Mouse (Mus musculus) midbrain, embryonic 15.5 days (tissue): ENCODE data around the gene Kcnip2. TPM values are rescaled to one million over a fixed set of nuclear protein-coding genes. Genes with fewer than 3 reads are reported as not detected.

Source experiments
- ATAC-seq: fragments of 200-750 bp; cut with Nextera tagmentation; replicated peaks from 2 replicates; pipeline ENCODE4 v1.8.0; 2017; ENCODE audit warnings: moderate TSS enrichment
- H3K27ac ChIP-seq: fragments of 300-500 bp; sonication (generic); 2 replicates; pipeline ENCODE4 v1.5.1; 2015; ENCODE audit warnings: mild to moderate bottlenecking, inconsistent platforms
- H3K27me3 ChIP-seq: fragments of 300-500 bp; sonication (generic); replicated peaks from 2 replicates; pipeline ENCODE4 v1.6.1; 2015; ENCODE audit warnings: inconsistent platforms
- H3K36me3 ChIP-seq: fragments of 300-500 bp; sonication (generic); replicated peaks from 2 replicates; pipeline ENCODE4 v1.6.1; 2015; ENCODE audit warnings: inconsistent platforms
- H3K4me1 ChIP-seq: fragments of 300-500 bp; sonication (generic); 2 replicates; pipeline ENCODE4 v1.6.1; 2015; ENCODE audit warnings: inconsistent platforms
- H3K4me2 ChIP-seq: fragments of 300-500 bp; sonication (generic); 2 replicates; pipeline ENCODE4 v1.6.1; 2015; ENCODE audit warnings: inconsistent platforms, mild to moderate bottlenecking, moderate library complexity
- H3K4me3 ChIP-seq: fragments of 300-500 bp; sonication (generic); 2 replicates; pipeline ENCODE4 v1.5.1; 2015; ENCODE audit warnings: mild to moderate bottlenecking, inconsistent platforms
- H3K9ac ChIP-seq: fragments of 300-500 bp; sonication (generic); 2 replicates; pipeline ENCODE4 v1.6.1; 2015; ENCODE audit warnings: mild to moderate bottlenecking, inconsistent platforms
- H3K9me3 ChIP-seq: fragments of 300-500 bp; sonication (generic); 2 replicates; pipeline ENCODE4 v1.6.1; 2016; ENCODE audit warnings: inconsistent platforms
- WGBS: fragments of 180-500 bp; shearing (Covaris S2); methylation state at CpG from one replicate; pipeline ENCODE4 v1.1.7; 2015; ENCODE audit warnings: mixed read lengths; 5-methylcytosine and 5-hydroxymethylcytosine counted together
- polyA plus RNA-seq: library from polyadenylated mRNA; unstranded; fragments of >200 nt; fragmentation: Nextera tagmentation; extraction: Ambion mirVana; gene quantifications from 2 replicates; pipeline ENCODE4 v1.2.1, GENCODE M21; 2015

The Kcnip2 gene
- polyA plus RNA-seq: 7.0 and 7.2 TPM in 2 replicates

DNA sequence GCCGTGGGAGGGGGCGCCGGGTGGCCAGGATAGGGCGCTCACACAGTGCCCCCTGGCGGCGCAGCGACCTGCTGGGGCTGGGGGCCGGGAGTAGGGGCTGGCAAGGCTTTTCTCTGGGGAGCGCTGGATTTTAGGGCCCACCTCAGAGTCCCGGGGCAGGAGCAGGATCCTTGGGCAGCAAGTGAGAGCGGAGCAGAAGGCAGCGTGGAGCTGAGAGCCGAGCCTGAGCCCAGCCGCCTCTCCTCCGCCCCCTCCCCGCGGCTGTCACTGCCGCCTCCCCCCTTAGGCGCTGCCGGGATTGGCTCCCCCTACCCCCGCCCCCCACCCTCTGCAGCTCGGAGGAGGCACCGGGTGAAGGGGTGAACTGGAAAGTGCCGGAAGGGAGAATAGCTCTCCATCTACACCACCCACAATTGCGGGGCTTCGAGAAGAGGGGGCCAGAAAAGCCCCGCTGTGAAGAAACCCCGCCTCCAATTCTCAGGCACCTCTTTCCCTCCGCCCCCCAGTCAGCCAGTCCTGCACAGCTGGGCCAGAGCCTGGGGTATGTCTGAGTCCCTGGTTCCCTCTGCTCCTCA, at the start of gene Kcnip2:
Gene Kcnip2, minus strand, starts transcription at position 231 of the 575 bp plus-strand sequence.
- Histone ChIP-seq H3K4me2 (peak within 1 kb of the TSS; percentile 94), H3K9ac (peak within 1 kb of the TSS; percentile 57), H3K4me1 (peaks cover 34% of the 10 kb centered on the region), H3K4me3 (peak within 1 kb of the TSS; percentile 45), H3K9me3 (no peaks in the 10 kb centered on the region), H3K27ac (no peak within 1 kb of the TSS), H3K36me3 (no peaks in the 10 kb centered on the region), H3K27me3 (no peaks in the 10 kb centered on the region)
- peak; percentile 18; the same call in 1 of the 2 replicates for ATAC-seq
- WGBS: under 1% methylated on average over 27 of the region's 29 CpGs

DNA sequence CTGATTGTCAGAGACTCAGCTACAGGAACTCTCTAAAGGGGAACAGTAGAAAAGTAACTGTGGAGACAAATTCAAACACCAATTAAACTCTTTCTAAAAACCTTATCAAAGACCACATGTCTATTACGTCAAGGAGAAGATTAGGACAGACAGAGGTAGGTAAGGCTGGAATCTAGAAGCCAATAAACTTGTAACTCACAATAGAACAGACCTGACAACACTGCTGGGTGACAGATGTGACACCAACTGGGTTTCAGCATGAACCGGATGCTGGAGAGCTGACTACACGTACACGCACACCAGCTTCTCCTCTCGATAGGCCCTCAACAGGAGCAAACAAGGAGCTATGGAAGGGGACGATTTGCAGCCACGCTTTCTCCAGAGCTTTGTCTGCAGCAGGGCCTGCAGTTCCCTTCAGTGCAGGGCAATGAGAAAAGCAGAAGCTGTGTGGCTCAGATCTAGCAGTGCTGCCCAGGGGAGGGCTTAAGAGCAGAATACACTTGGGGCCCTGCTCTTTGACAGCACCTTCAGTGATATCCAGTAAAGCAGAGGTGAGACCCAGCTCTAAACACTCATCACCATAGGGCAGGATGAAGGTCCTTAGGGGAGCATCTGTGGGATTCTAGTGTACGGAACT, 39.5 kb upstream of the Kcnip2 start:
- Histone ChIP-seq H3K4me1 (no peaks in the 10 kb centered on the region), H3K9me3 (no peaks in the 10 kb centered on the region), H3K9ac (no peak overlapping the region), H3K4me3 (no peak overlapping the region), H3K4me2 (no peak overlapping the region), H3K27me3 (no peaks in the 10 kb centered on the region), H3K27ac (no peak overlapping the region), H3K36me3 (no peaks in the 10 kb centered on the region)
- WGBS: 72% methylated on average over 8 of the region's 8 CpGs
- ATAC-seq: no peak

DNA sequence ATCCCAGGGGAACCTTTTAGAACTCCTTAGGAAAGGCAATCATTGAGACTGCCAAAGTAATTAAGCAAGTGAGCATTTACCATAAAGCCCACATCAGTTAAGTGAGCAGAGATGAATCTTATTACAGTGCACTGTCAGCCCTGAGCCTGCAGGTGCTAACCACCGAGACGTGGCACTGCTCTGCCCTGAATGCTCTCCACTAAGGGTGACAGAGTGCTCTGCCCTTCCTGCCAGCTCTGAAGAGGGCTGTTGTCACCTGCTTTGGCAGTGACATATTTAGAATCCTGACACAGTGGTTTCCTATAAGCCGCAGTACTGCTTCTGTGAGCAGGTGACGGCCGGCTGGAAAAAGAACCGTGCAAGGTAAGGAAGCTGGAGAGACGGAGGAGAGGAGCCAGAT, 38.7 kb upstream of the Kcnip2 start:
- no peak overlapping the region for H3K4me2 ChIP-seq
- no peak overlapping the region for H3K27ac ChIP-seq
- no peaks in the 10 kb centered on the region for H3K36me3 ChIP-seq
- H3K9me3 ChIP-seq: no peaks in the 10 kb centered on the region
- no peak for ATAC-seq
- no peak overlapping the region for H3K9ac ChIP-seq
- H3K4me1 ChIP-seq: no peaks in the 10 kb centered on the region
- H3K27me3 ChIP-seq: no peaks in the 10 kb centered on the region
- no peak overlapping the region for H3K4me3 ChIP-seq
- 70% methylated on average over 7 of the region's 7 CpGs for WGBS

DNA sequence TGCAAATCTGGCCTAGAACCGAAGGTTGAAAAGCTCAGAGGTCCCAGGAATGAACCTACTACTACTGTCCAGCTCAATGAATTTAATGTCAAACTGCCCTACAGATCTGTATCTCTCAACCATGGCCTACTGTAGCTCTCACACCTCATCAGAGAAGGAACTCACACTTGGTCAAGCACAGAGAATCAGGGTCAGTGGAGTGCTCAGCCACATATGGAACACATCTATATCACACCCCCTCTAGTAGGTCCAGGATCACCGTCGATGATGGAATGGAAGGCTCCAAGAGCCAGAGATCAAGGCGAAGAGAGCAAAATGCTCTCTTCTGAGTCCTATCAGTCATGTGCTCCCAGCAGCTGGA, 31.9 kb upstream of the Kcnip2 start:
- no peaks in the 10 kb centered on the region for H3K27me3 ChIP-seq
- ATAC-seq: no peak
- no peaks in the 10 kb centered on the region for H3K36me3 ChIP-seq
- no peak overlapping the region for H3K4me3 ChIP-seq
- H3K9me3 ChIP-seq: no peaks in the 10 kb centered on the region
- H3K4me2 ChIP-seq: no peak overlapping the region
- no peak overlapping the region for H3K9ac ChIP-seq
- 90% methylated on average over 4 of the region's 4 CpGs for WGBS
- no peak overlapping the region for H3K27ac ChIP-seq
- H3K4me1 ChIP-seq: no peaks in the 10 kb centered on the region; the same call in 1 of the 2 replicates

DNA sequence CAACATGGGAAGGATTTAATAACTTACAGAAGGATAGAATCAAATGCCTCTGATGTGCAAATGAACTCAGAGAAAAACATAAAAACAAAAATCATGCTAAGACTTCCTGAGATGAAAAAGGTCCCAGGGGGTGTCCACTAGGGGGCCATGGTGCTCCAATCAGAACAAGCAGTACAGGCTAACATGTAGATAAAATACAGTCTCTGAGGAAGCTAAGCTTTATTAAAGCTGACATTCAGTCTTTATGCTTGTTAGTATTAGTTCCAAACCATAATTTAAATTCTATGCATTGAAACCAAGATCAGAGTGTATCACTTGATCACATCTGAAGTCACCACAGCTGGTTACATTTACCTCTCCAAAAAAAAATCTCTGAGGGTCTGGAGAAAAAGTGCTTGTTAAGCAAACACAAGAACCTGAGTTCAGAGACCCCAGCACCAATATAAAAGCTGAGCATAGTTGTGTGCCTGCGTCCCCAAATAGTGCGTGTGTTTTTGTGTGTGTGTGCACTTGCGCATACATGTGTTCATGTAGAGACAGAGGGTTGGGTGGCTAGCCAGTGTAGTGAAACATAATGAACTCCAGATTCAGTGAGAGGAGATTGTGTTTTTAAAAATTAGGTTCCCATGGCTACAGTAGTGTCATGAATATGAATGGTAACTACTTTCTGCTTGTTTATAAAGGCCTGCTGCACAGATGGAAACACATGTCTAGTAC, 31.3 kb upstream of the Kcnip2 start:
- Histone ChIP-seq H3K27me3 (no peaks in the 10 kb centered on the region), H3K4me1 (no peaks in the 10 kb centered on the region; the same call in 1 of the 2 replicates), H3K36me3 (no peaks in the 10 kb centered on the region), H3K9ac (no peak overlapping the region), H3K27ac (no peak overlapping the region), H3K4me2 (no peak overlapping the region), H3K4me3 (no peak overlapping the region), H3K9me3 (no peaks in the 10 kb centered on the region)
- 89% methylated on average over 3 of the region's 3 CpGs for WGBS
- ATAC-seq: no peak

DNA sequence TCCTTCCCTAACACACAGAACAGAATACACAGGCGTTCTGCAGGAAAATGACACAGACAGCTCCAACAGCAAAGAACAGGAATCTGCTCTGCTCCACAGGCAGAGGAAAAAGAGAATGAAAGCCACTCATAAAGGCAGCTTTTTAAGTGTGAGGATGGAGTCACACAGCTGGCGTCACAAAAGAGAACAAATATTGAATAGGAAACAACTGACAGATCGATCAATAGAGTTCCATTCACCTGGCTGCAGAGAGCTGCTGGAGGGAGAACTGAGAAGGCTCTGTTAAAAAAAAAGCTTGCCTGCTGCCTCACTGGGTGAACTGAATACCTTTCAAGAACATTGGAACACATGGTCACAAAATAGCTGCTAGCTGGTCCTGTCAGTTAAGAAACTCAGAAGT, 28.3 kb upstream of the Kcnip2 start:
- no peak for ATAC-seq
- Histone ChIP-seq H3K4me3 (no peak overlapping the region), H3K4me1 (no peaks in the 10 kb centered on the region; the same call in 1 of the 2 replicates), H3K36me3 (no peaks in the 10 kb centered on the region), H3K27me3 (no peaks in the 10 kb centered on the region), H3K9me3 (no peaks in the 10 kb centered on the region), H3K4me2 (no peak overlapping the region), H3K27ac (peak overlapping the region; percentile 17; the same call in 1 of the 2 replicates), H3K9ac (no peak overlapping the region)
- 35% methylated on average over 3 of the region's 3 CpGs for WGBS

DNA sequence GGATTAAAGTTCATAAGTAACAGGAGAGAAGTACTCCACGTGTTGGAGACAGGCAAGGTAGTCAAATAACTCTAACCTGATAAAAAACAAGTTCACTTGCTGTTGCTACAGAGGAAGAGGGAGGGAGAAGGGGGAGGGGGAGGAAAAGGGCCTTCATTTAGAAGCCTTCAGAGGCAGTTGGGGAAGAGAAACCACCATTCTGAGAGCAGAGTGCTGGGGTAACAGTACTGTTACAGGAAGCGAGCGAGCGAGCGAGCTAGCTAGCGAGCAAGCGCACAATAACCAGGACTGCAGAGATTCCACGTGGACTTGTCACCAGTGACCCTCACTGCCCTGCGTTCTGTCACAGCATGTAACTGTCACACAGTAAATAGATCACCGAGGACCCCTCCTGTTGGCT, 27.6 kb upstream of the Kcnip2 start:
- Histone ChIP-seq H3K9ac (no peak overlapping the region), H3K27me3 (no peaks in the 10 kb centered on the region), H3K4me1 (no peaks in the 10 kb centered on the region; the same call in 1 of the 2 replicates), H3K4me2 (no peak overlapping the region), H3K9me3 (no peaks in the 10 kb centered on the region), H3K36me3 (no peaks in the 10 kb centered on the region), H3K27ac (no peak overlapping the region), H3K4me3 (no peak overlapping the region)
- 48% methylated on average over 10 of the region's 10 CpGs for WGBS
- no peak for ATAC-seq

DNA sequence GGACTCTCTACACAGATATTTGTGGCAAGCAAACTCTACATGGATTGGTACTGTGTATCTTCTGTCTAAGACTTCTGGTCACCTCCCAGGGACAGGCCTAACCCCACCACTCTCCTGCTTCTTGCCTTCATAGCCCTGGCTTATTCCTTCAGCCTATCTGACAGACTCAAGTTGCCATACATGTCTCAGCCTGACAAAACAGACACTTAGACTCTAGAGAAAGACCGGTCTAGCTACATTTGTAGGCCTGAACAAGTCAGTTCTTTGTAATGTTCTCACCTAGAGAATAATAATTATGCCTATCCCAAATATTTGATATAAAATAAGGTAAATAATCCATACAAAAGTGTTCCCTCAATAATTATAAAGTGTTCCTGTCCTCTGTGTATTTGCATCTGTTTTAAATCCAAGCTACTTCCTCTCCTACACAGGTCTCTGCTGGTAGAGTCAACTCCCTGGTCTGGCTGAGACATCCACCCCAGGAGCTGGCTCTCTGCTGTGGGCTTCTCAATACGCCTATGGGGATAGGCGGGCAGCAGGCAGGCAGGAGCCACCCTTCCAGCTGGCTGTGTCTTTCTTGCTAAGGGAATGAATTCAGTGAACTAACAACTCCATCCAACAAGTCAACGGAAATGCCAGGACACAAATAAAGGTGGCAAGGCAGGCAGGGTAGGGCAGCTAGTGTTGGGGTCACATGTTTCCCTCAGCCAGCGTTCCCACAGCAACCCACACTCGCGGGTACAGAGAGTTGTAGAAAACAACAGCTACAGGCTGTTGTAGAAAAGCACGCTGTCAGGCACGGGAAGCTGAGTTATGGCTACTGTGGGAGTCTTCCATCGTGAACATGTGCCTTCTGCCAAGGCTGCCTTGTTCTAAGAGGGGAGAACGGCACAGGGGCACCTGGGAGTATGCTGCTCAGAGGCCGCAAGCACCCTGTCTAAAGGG, 21.5 kb upstream of the Kcnip2 start:
- no peaks in the 10 kb centered on the region for H3K36me3 ChIP-seq
- no peak overlapping the region for H3K9ac ChIP-seq
- peaks cover 5% of the 10 kb centered on the region; the same call in 1 of the 2 replicates for H3K4me1 ChIP-seq
- WGBS: 84% methylated on average over 12 of the region's 12 CpGs
- no peak for ATAC-seq
- no peak overlapping the region for H3K4me3 ChIP-seq
- H3K27me3 ChIP-seq: no peaks in the 10 kb centered on the region
- H3K27ac ChIP-seq: no peak overlapping the region
- H3K4me2 ChIP-seq: no peak overlapping the region
- H3K9me3 ChIP-seq: no peaks in the 10 kb centered on the region

DNA sequence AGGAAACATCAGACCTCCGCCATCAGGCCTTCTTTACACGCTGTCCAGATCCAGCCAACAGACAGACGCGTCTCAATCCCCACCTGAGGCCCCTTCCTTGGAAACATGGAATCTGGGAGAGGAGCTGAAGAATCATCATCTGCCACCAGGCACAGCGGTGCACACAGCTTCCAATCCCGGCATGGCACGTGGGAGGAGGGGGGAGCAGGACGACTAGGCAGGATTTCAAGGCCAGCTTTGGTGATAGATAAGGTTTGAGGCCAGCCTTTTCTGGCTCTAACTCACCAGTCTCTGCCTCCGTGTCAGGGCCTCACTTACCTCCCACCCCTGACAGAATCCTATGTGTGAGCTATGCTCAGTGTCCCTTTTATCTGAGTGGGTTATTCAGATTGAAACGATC, 19.6 kb upstream of the Kcnip2 start:
- Histone ChIP-seq H3K4me2 (no peak overlapping the region), H3K4me1 (peaks cover 5% of the 10 kb centered on the region; the same call in 1 of the 2 replicates), H3K36me3 (no peaks in the 10 kb centered on the region), H3K9me3 (no peaks in the 10 kb centered on the region), H3K27me3 (no peaks in the 10 kb centered on the region), H3K9ac (no peak overlapping the region), H3K27ac (0 out of 2 replicates have a peak overlapping the region, but pooled peaks have one; percentile 32), H3K4me3 (no peak overlapping the region)
- no peak for ATAC-seq
- 76% methylated on average over 10 of the region's 10 CpGs for WGBS

DNA sequence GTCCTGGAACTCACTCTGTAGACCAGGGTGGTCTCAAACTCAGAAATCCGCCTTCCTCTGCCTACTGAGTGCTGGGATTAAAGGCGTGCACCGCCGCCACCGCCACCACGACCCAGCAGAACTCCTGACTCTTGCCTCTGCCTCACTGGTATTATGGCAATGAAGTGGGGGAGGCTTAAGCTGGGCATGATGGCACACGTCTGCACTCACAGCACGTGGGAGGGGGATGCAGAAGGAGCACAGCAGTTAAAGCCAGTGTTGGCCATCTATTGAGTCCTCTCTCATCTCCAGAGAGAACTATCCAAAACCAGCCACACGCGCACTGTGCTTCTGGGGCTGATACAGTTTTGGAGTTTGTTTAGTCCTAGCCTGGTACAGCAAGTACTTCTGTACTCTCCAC, 17.8 kb upstream of the Kcnip2 start:
- Histone ChIP-seq H3K27me3 (no peaks in the 10 kb centered on the region), H3K27ac (no peak overlapping the region), H3K9ac (no peak overlapping the region), H3K9me3 (no peaks in the 10 kb centered on the region), H3K4me2 (no peak overlapping the region), H3K4me1 (peaks cover 5% of the 10 kb centered on the region; the same call in 1 of the 2 replicates), H3K36me3 (no peaks in the 10 kb centered on the region), H3K4me3 (no peak overlapping the region)
- WGBS: 88% methylated on average over 10 of the region's 10 CpGs
- no peak for ATAC-seq

DNA sequence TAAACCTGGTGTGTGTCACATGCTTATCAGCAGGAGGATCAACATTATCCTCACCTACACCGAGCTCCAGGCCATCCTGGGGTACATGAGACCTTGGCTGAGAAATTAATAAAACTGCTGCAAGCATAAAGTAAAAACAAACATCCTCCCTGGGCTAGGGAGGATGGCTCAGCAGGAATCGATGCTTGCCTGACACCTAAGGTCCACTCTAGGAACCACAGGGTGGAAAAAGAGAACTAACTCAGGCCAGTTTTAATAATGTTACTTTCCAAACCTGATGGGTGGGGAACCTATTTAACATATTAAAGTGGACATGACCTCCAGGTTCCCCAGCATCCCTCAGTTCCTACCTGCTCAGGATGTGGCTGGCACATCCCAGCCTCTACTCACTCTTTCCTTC, 14.8 kb upstream of the Kcnip2 start:
- ATAC-seq: no peak
- Histone ChIP-seq H3K36me3 (no peaks in the 10 kb centered on the region), H3K4me3 (no peak overlapping the region), H3K9ac (no peak overlapping the region), H3K4me1 (peaks cover 5% of the 10 kb centered on the region; the same call in 1 of the 2 replicates), H3K9me3 (no peaks in the 10 kb centered on the region), H3K4me2 (no peak overlapping the region), H3K27ac (no peak overlapping the region), H3K27me3 (no peaks in the 10 kb centered on the region)
- 61% methylated on average over 2 of the region's 2 CpGs for WGBS

DNA sequence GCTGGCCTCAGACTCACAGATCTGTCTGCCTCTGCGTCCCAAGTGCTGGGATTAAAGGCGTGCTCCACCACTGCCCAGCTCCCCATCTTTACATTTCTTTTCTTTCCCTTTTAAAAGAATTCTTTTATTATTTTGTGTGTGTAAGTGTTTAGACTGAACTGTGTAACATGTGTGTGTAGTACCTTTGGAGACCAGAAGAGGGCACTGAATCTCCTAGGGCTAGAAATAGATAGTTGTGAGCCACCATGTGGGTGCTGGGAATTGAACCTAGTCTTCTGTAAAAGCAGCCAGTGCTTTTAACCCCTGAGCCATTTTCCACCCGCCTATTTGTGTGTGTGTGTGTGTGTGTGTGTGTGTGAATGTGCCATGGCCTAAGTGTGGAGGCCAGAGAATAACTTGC, 11.9 kb upstream of the Kcnip2 start:
- no peaks in the 10 kb centered on the region for H3K4me1 ChIP-seq
- WGBS: 93% methylated on average over 3 of the region's 3 CpGs
- ATAC-seq: no peak
- H3K27me3 ChIP-seq: no peaks in the 10 kb centered on the region
- H3K9ac ChIP-seq: no peak overlapping the region
- no peak overlapping the region for H3K27ac ChIP-seq
- no peak overlapping the region for H3K4me2 ChIP-seq
- no peaks in the 10 kb centered on the region for H3K9me3 ChIP-seq
- H3K36me3 ChIP-seq: no peaks in the 10 kb centered on the region
- H3K4me3 ChIP-seq: no peak overlapping the region
